Mouse (Mus musculus): ENCODE measurements around the gene Agtpbp1. TPM values are rescaled to one million over a fixed set of nuclear protein-coding genes. Genes with fewer than 3 reads are reported as not detected.
"Not testable (repeated sequence)": the region's sequence is repeated elsewhere in the genome, so short reads cannot be mapped to it uniquely, and the experiment has no call there.

Gene Agtpbp1
- total RNA-seq, 1 experiment from 2014 or later, result 56.3 TPM

GRCm38 (mm10) chr13:59490726-59491125, 94.3 kb downstream of the Agtpbp1 start:
- no peak for ATAC-seq (replicated peaks; ENCODE audit: low read depth, poor library complexity, severe bottlenecking)

- 0 out of 2 replicates have a peak, but pooled peaks have one; percentile 29 for ATAC-seq (replicated peaks; ENCODE audit: low read depth, poor library complexity, severe bottlenecking)
These were observed 95.9 kb downstream of the Agtpbp1 start for GRCm38 (mm10) chr13:59489143-59489542.

GRCm38 (mm10) chr13:59487287-59487686, 97.7 kb downstream of the Agtpbp1 start:
- no peak for ATAC-seq (replicated peaks; ENCODE audit: low read depth, poor library complexity, severe bottlenecking)

GRCm38 (mm10) chr13:59486243-59486642, 98.8 kb downstream of the Agtpbp1 start:
- ATAC-seq (replicated peaks; ENCODE audit: low read depth, poor library complexity, severe bottlenecking), result no peak

GRCm38 (mm10) chr13:59485456-59485855, 99.6 kb downstream of the Agtpbp1 start:
- no peak for ATAC-seq (replicated peaks; ENCODE audit: low read depth, poor library complexity, severe bottlenecking)

GRCm38 (mm10) chr13:59481484-59481855, 103.6 kb downstream of the Agtpbp1 start:
- ATAC-seq (replicated peaks; ENCODE audit: low read depth, poor library complexity, severe bottlenecking), result no peak

- ATAC-seq (replicated peaks; ENCODE audit: low read depth, poor library complexity, severe bottlenecking), result no peak
These were observed 104.2 kb downstream of the Agtpbp1 start for GRCm38 (mm10) chr13:59480599-59481483.

GRCm38 (mm10) chr13:59477928-59478327, 107.1 kb downstream of the Agtpbp1 start:
- ATAC-seq (replicated peaks; ENCODE audit: low read depth, poor library complexity, severe bottlenecking), result not testable (repeated sequence)

- ATAC-seq (replicated peaks; ENCODE audit: low read depth, poor library complexity, severe bottlenecking), result no peak
These were observed 107.6 kb downstream of the Agtpbp1 start for GRCm38 (mm10) chr13:59477451-59477850.

GRCm38 (mm10) chr13:59474973-59475372, 110.1 kb downstream of the Agtpbp1 start:
- no peak for ATAC-seq (replicated peaks; ENCODE audit: low read depth, poor library complexity, severe bottlenecking)

- ATAC-seq (replicated peaks; ENCODE audit: low read depth, poor library complexity, severe bottlenecking), result no peak
These were observed 111.7 kb downstream of the Agtpbp1 start for GRCm38 (mm10) chr13:59473341-59473740.

- no peak for ATAC-seq (replicated peaks; ENCODE audit: low read depth, poor library complexity, severe bottlenecking)
These were observed 112.8 kb downstream of the Agtpbp1 start for GRCm38 (mm10) chr13:59472222-59472621.

GRCm38 (mm10) chr13:59469701-59470100, 115.3 kb downstream of the Agtpbp1 start:
- ATAC-seq (replicated peaks; ENCODE audit: low read depth, poor library complexity, severe bottlenecking), result no peak

- no peak for ATAC-seq (replicated peaks; ENCODE audit: low read depth, poor library complexity, severe bottlenecking)
These were observed 116.7 kb downstream of the Agtpbp1 start for GRCm38 (mm10) chr13:59468181-59468802.

GRCm38 (mm10) chr13:59467591-59467990, 117.4 kb downstream of the Agtpbp1 start:
- 0 out of 2 replicates have a peak, but pooled peaks have one; percentile 29 for ATAC-seq (replicated peaks; ENCODE audit: low read depth, poor library complexity, severe bottlenecking)

GRCm38 (mm10) chr13:59460958-59461357, 124.1 kb downstream of the Agtpbp1 start:
- ATAC-seq (replicated peaks; ENCODE audit: low read depth, poor library complexity, severe bottlenecking), result no peak

GRCm38 (mm10) chr13:59456203-59456602, 128.8 kb downstream of the Agtpbp1 start:
- ATAC-seq (replicated peaks; ENCODE audit: low read depth, poor library complexity, severe bottlenecking), result no peak

- no peak for ATAC-seq (replicated peaks; ENCODE audit: low read depth, poor library complexity, severe bottlenecking)
These were observed 130.8 kb downstream of the Agtpbp1 start for GRCm38 (mm10) chr13:59454001-59454785.

- no peak for ATAC-seq (replicated peaks; ENCODE audit: low read depth, poor library complexity, severe bottlenecking)
These were observed 131.4 kb downstream of the Agtpbp1 start for GRCm38 (mm10) chr13:59453582-59453981.

GRCm38 (mm10) chr13:59453045-59453444, 132.0 kb downstream of the Agtpbp1 start:
- no peak for ATAC-seq (replicated peaks; ENCODE audit: low read depth, poor library complexity, severe bottlenecking)
